Mouse (Mus musculus) large intestine, adult 2 months (tissue): Measurements from ENCODE around the gene Pih1d2. TPM values are rescaled to one million over a fixed set of nuclear protein-coding genes. Genes with fewer than 3 reads are reported as not detected.
A peak's percentile ranks its signal among the peaks of the same experiment; 100 is the strongest.

Experiments used
- DNase-seq: peaks from one replicate; pipeline ENCODE4 v3.0.0-alpha.2; 2012; ENCODE audit warnings: low read depth, low spot score
- WGBS: fragments of 180-500 bp; shearing (Covaris S2); methylation state at CpG from one replicate; pipeline ENCODE4 v1.1.7; 2018; 5-methylcytosine and 5-hydroxymethylcytosine counted together
- polyA plus RNA-seq: library from polyadenylated mRNA; depleted of rRNA; stranded (reverse); fragments of >200 nt; gene quantifications from 2 replicates; pipeline ENCODE4 v1.2.3, GENCODE M21; 2012; rRNA removed

Pih1d2 gene
- polyA plus RNA-seq, result 0.41 and 0.85 TPM in 2 replicates

DNA sequence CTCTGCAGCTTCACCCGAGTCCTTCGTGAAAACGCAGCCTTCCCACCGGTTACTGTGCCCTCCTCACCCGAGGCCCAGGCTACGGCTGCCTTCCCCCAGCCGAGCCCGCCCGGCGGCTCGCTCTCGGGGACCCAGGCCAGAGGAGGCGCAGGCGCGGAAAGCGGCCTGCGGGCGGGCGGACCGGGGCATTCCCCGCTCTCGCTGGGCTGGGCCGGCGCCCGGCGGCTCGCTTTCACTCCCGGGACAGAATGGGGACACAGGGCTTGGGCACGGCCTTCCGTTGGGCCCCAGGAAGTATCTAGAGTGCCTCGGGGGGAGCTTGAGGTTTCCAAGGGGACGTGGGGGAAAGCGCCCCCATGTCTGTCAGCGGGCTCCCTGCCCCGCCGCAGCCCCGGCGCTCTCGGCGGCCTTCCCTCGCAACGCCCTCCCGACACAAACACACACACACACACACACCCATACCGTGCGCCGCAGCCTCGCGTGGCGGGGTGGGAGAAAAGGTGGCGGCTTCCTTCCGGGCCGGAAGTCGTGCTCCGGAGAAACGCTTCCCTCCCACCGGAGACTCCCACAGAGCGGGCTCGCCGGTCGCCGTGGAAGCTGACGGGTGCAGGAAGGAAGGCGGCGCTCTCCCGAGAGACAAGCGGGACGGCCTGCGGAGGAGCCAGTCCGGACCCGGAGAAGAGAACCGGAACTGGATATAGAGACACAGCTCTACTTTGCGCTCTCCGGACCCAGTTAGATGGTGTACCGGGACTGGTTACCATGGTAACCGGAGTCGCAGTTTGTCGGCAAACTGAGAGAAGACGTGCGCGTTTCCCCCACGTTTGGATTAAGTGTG lies at the start of gene Pih1d2, which contains the start of gene Nkapd1:
Gene Pih1d2, plus strand, starts transcription at position 556 of the 838 bp plus-strand sequence.
Gene Nkapd1, minus strand, starts transcription at position 699 of the 838 bp plus-strand sequence.
- under 1% methylated on average over 81 of the region's 81 CpGs for WGBS
- DNase-seq, result no peak

DNA sequence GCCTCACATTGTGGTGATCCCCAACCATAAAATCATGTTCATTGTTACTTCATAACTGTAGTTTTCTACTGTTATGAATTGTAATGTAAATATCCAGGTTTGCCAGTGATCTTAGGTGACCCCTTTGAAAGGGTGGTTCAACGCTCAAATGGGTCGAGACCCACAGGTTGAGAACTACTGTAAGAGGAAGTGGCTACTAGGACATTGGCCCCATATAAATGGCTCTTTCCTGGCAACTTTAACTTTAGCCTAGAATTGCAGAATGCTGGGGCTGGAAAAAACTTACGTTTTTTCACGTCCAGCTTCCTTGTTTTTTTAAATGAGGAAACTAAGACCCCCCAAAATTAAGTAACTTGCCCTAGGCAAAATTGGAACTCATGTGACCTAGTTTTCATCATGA lies 49.7 kb upstream of the Pih1d2 start:
- 62% methylated on average over 4 of the region's 4 CpGs for WGBS
- no peak for DNase-seq

GRCm38 (mm10) chr9:50567881-50568280 lies 49.2 kb upstream of the Pih1d2 start:
- 77% methylated on average over 2 of the region's 2 CpGs for WGBS
- DNase-seq, result no peak

GRCm38 (mm10) chr9:50569599-50570525 lies 47.3 kb upstream of the Pih1d2 start:
- 73% methylated on average over 10 of the region's 10 CpGs for WGBS
- no peak for DNase-seq

DNA sequence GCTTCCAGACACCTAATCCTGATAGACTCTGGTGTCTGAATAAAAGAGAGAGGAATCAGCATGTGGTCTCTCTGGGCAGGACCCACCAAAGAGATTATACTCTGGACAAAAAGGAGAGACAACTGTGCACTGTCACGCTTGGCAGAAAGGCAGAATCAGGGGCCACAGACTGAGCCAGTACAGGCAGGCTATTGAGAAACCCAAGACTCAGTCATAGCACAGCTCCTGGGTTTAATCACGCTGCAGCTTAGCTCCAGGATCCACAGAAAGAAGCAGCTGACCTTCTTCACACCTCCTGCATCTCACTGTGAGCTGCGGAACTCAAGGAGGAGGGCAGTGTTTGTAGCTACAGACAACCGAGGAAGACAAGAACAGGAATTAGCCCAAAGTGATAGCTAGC lies 36.8 kb upstream of the Pih1d2 start:
- no peak for DNase-seq
- WGBS, result 73% methylated on average over 4 of the region's 4 CpGs

DNA sequence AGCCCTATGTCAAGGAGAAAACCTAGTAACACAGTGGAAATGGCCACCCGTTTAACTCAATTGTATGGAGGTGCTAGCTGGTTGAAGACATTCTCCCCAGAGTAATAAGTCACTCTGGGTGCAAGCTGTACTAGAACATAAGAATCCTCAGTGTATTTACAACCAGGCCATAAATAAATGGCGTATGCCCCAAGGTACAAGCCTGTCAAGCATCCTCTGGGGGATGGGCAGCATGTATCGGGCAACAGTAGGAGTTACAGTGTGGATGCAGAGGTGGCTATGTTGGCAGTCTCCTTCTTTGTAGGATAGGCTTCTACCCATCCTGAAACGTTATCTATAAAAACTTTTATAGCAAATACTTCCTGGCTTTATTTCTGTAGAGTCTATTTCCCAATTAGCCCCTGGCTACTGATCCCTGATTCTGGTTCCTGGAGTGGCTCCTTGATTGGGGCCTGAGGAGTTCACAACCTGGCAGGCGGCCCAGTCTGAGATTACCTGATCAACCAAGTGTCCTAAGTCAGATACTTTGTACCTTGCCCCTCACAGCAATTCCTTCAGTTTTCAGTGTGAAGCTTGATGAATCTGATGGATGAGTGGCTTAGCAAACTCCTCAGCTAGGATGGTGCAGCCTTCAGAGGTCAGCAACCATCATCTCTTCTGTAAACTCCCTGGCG lies 31.8 kb upstream of the Pih1d2 start:
- WGBS, result 38% methylated on average over 6 of the region's 6 CpGs
- DNase-seq, result no peak

DNA sequence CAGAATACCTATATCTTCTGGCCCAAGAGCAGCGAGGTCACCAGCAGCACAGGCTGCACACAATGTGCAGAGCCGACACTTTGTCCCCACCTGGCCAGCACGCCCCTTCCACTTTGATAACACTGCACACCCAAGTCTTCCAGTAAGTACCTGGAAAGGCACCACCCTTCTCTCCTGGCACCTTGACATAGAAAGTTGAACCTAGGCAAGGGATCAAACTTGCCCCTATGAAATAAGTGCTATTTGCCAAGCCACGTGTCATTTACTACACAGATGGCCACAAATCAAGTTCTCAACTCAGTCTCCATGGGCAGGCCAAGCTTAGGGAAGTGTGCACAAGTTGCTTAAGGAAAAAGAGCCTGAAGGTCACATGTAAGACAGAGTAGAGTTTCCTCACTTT lies 30.2 kb upstream of the Pih1d2 start:
- 21% methylated on average over 4 of the region's 4 CpGs for WGBS

DNA sequence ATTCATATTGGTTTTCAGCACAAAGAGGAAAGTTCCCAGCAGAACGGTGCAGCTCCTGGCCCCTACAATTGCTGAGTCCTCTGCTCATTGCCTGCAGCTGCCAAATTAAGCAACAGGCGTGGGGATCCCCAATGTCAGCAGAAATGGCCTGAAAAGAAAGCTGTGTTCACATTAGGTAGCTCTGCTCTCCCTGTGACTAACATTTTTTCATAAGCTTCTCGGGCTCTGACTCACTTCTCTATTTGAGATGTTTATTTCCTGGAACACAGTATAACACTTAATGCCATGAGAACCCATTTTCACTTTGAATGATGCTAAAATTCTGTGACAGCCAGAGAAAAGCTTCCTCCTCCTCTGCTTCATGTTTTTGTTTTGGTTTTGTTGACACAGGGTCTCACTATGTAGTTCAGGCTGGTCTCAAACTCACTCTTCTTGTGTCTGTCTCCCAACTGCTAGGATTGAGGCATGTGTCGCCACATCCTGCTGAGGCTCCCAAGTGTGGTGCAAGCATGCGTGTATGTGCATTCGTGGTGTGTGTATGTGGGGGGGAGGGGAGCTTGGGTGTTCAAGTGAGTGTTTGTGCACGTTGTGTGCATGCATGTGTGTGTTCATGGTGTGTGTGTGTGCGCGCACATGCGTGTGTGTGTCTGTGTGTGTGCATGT lies 26.1 kb upstream of the Pih1d2 start:
- WGBS, result 66% methylated on average over 10 of the region's 10 CpGs
- DNase-seq, result no peak

More for the DNA sequence above, 30.2 kb upstream of the Pih1d2 start:
- peak; percentile 74 for DNase-seq

GRCm38 (mm10) chr9:50592955-50593354 lies 24.2 kb upstream of the Pih1d2 start:
- 67% methylated on average over 9 of the region's 9 CpGs for WGBS
- no peak for DNase-seq

DNA sequence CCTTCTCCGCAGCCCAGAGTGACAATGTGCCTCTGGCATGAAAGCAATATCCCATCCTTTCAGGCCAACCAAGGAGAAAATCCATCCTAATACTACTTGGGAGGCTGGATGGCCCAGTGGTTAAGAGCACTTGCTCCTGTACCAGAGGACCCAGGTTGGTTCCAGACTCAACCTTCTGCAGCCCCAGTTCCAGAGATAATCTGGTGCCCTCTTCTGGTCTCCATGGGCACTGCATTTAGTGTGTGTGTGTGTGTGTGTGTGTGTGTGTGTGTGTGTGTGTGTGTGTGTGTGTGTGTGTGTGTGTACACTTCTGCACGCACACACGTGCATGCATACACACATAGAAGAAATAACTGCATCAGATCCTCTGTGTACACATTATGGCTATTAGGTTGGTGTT lies 23.6 kb upstream of the Pih1d2 start:
- no peak for DNase-seq
- WGBS, result 53% methylated on average over 3 of the region's 3 CpGs

DNA sequence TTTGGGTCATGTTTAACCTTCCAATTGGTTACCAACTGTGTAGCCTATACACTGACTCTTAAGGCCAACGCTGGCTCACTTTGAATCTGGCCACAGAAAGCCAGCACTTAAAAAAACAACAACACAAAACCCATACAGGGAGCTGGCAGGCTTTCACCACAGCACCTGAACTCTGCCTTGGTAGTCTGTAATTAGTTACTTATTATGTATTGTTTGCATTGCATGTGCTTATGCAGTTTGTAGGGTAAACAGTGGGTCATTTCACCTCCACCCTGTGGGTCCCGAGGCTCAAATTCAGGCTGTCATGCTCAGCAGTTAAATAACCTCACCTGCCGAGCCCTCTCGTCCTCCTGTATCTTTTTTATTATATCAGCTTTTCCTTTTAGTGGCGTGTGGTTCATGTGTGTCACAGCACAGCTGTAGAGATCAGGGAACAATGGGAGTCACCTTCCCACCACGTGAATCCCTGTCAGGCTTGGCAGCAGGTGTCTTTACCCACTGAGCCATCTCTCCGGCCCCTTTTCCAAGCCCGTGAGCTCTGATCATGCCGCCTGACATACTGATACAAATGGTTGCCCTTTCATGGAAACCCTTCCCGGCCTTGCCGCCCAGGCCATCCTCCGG lies 22.2 kb upstream of the Pih1d2 start:
- 40% methylated on average over 12 of the region's 12 CpGs for WGBS
- no peak for DNase-seq

GRCm38 (mm10) chr9:50596973-50597372 lies 20.1 kb upstream of the Pih1d2 start:
- 86% methylated on average over 8 of the region's 8 CpGs for WGBS
- DNase-seq, result no peak

GRCm38 (mm10) chr9:50601536-50601935 lies 15.6 kb upstream of the Pih1d2 start:
- 43% methylated on average over 6 of the region's 6 CpGs for WGBS
- no peak for DNase-seq

DNA sequence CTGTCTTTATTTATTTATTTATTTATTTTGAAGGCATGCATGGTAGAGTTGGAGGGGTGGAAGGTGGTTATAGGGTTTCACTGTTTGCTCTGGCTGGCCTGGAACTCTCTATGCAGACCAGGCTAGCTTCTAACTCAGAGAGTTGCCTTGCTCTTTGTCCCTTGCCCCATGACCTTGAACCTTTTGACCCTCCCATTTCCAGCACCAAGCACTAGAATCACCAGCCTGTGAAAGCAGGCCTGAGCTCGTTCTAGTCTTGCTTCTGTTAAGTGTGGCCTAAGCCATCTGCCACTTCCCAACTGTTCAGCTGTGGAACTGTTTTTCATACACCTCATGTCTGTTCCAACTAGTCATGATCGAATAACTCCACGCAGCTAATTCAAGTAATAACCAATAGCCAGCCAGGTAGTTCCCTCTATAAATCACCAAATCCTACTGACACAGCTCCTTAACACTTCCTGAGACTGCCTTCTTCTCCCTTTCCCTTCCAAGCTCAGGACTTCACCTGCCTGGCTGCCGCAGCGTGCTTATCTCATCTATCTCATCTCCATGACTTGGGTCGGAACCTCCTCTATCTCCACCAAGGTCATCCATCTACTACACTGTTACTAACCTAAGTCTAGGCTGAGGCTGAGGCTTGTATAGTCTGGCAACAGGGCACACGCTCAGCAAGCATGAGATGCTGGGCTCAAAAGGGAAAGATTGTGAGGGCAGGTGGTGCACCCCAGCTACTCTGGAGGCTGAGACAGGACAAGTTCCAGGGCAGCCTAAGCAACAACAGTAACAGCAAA lies 14.9 kb upstream of the Pih1d2 start:
- WGBS, result 31% methylated on average over 7 of the region's 7 CpGs
- DNase-seq, result no peak

DNA sequence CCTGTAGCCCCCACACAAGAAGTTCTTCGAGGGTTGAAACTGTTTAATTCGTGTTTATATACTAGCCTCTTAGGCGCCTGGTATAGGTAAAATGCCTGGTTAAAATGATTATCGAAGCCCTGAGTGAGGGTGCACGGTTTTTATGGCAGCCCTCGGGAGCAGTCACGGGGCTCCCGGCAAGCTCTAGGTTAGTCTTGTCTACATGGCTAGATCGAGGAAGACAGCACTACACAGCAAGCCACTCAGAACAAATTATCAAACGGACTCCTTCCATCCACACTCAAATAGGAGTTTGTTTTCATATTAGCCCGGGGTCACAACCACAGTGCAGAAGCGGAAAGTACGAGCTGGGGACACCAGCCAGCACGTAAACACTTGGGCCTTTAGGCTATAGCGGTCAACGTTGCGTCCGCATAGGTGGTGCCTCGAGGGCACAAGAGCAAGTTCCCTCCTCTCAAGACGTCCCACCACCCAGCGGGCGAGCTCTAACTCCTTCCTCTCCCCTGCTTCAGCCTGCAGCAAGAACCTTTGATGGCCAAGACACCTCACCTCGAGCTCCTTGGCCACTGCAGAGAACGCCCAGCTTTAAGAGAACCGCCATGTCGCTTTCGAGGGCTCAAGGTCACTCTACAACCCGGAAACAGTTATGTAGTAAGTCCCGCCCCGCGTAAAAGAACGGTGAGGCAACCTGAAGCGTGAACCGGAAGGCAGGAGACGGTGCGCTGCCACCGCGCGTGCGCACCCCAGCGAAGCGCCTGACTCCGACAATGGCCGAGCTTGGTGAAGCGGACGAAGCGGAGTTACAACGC lies 13.7 kb upstream of the Pih1d2 start, which contains the start of the genes Sdhd and Timm8b:
Gene Sdhd, minus strand, starts transcription at position 624 of the 809 bp plus-strand sequence.
Gene Timm8b, plus strand, starts transcription at position 722 of the 809 bp plus-strand sequence.
- DNase-seq, result peak; percentile 94
- under 1% methylated on average over 48 of the region's 48 CpGs for WGBS

DNA sequence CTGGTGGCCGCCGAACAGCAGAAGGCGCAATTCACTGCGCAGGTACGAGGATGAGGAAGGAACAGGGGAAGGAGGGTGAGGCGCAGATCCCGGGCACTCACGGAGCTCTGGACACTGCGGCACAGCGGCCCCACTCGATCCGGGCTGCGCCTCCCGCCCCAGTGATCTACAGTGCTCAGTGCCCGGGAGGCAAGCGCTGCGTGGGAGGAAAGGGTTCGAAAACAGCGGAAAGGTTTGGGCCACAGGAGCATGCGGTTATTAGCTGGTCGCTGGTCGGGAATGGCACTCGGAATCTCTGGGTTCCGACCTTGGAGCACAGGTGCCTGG lies 13.2 kb upstream of the Pih1d2 start:
- under 1% methylated on average over 24 of the region's 24 CpGs for WGBS
- DNase-seq, result no peak

DNA sequence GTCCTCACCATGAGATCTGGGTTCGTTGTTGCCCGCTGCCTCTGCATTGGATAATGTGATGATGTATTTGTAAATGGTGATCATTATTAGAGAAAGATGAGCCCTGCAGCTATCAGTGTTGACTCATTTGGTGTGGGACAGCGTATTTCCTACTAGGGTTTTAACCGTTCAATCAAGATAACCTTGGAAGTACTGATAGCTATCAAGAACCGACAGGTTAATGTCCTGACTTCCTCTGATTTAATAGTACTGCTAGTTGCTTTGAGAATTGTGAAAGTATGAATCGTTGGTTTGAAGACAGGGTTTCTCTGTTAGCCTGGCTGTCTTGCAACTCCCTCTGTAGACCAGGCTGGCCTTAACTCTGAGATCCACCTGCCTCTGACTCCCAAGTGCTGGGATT lies 12.8 kb upstream of the Pih1d2 start:
- DNase-seq, result no peak
- under 1% methylated on average over 6 of the region's 6 CpGs for WGBS
